Mouse (Mus musculus) limb, embryonic 13.5 days (tissue): ENCODE measurements around the gene 1600012H06Rik. TPM values are rescaled to one million over a fixed set of nuclear protein-coding genes. Genes with fewer than 3 reads are reported as not detected.
"Not testable (repeated sequence)": the region's sequence is repeated elsewhere in the genome, so short reads cannot be mapped to it uniquely, and the experiment has no call there.

Experiments
- ATAC-seq: fragments of 200-750 bp; cut with Nextera tagmentation; 2 replicates; pipeline ENCODE4 v1.8.0; 2017; ENCODE audit warnings: low read depth, moderate number of reproducible peaks, moderate TSS enrichment; ENCODE audit not compliant: low FRiP score
- H3K27ac ChIP-seq: fragments of 300-500 bp; sonication (generic); 2 replicates; pipeline ENCODE4 v1.5.1; 2015; ENCODE audit warnings: inconsistent platforms, mild to moderate bottlenecking, moderate library complexity
- H3K27me3 ChIP-seq: fragments of 300-500 bp; sonication (generic); 2 replicates; pipeline ENCODE4 v1.6.1; 2015; ENCODE audit warnings: mild to moderate bottlenecking, inconsistent platforms
- H3K36me3 ChIP-seq: fragments of 300-500 bp; sonication (generic); 2 replicates; pipeline ENCODE4 v1.6.1; 2015; ENCODE audit warnings: inconsistent platforms, mild to moderate bottlenecking, moderate library complexity
- H3K4me1 ChIP-seq: fragments of 300-500 bp; sonication (generic); 2 replicates; pipeline ENCODE4 v1.6.1; 2015; ENCODE audit warnings: inconsistent platforms
- H3K4me2 ChIP-seq: fragments of 300-500 bp; sonication (generic); replicated peaks from 2 replicates; pipeline ENCODE4 v1.6.1; 2015; ENCODE audit warnings: inconsistent platforms, mild to moderate bottlenecking, moderate library complexity
- H3K4me3 ChIP-seq: fragments of 300-500 bp; sonication (generic); 2 replicates; pipeline ENCODE4 v1.5.1; 2015; ENCODE audit warnings: moderate library complexity, mild to moderate bottlenecking, inconsistent platforms
- H3K9ac ChIP-seq: fragments of 300-500 bp; sonication (generic); 2 replicates; pipeline ENCODE4 v1.6.1; 2015; ENCODE audit warnings: mild to moderate bottlenecking, inconsistent platforms
- H3K9me3 ChIP-seq: fragments of 300-500 bp; sonication (generic); 2 replicates; pipeline ENCODE4 v1.6.1; 2016; ENCODE audit warnings: inconsistent platforms
- WGBS: fragments of 180-500 bp; shearing (Covaris S2); methylation state at CpG from one replicate; pipeline ENCODE4 v1.1.7; 2015; 5-methylcytosine and 5-hydroxymethylcytosine counted together
- polyA plus RNA-seq: library from polyadenylated mRNA; unstranded; fragments of >200 nt; fragmentation: Nextera tagmentation; extraction: Ambion mirVana; gene quantifications from 2 replicates; pipeline ENCODE4 v1.2.1, GENCODE M21; 2015

1600012H06Rik gene
- polyA plus RNA-seq, 1 experiment from 2014 or later = 32.7 TPM

DNA sequence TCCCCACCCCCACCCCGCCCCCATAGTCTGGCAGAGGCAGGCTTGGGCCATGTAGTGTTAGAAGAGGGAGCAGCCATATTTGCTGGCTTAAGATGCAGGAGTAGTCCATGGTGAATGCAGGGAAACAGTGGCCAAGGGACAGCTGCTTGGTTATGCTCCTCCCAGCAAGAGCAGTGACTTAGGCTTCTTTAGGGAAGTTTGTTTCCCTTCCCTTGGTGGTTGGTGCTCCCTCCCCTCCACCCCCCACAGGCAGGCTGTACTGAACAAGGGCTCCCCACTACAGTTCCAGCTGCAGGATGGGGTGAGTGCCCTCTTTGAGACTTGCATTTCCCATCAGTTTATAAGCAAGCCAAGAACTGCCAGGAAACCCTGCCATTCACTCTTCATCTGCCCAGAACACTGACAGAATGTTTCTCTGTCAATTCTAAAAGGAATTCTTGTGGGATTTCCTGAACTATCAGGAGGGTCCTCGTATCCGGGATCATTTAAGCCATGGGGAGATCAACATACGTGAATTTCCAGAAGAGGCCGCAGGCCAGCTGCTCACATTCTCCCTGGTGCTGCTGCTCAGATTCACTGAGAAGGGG lies 47.2 kb downstream of the 1600012H06Rik start:
- not testable (repeated sequence) for ATAC-seq, H3K4me3 ChIP-seq
- WGBS = 94% methylated on average over 4 of the region's 5 CpGs

DNA sequence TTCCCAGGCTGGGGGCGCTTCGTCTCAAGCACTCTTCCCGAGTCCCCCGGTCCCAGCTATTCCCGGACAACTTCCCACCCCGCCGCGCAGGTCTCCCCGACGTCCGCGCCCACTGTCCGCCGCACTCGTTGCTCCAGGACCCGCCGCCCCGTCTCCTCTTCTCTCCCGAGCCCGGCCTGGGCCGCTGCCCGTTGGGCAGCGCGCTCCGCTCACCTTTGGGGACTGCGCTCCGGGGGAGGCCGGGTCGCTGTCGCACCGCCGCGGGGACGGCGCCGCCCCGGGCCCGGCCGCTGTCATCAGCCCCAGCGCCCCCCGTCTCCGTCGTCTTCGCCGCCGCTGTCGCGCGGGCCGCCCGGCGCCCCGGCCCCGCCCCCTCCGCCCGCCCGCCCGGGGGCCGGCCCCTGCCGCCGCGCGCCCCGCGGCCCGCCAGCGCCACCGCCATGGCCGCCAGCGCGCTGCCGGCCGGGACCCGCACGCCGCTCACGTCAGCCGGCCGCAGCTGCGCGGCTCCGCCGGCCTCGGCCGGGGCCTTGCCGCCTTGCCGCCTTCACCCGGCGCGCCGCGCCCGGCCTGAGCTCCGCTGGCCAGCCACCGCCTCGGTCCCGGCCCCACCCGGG lies 49.6 kb downstream of the 1600012H06Rik start:
- not testable (repeated sequence) for H3K4me1 ChIP-seq, H3K9ac ChIP-seq, H3K4me3 ChIP-seq, H3K36me3 ChIP-seq, H3K4me2 ChIP-seq, H3K9me3 ChIP-seq, H3K27ac ChIP-seq, H3K27me3 ChIP-seq
- ATAC-seq = peak; percentile 80
- WGBS = no CpG with 5 or more reads among the region's 98 CpGs

More for the DNA sequence above, 47.2 kb downstream of the 1600012H06Rik start:
- H3K4me2 ChIP-seq, H3K9ac ChIP-seq, H3K9me3 ChIP-seq, H3K27me3 ChIP-seq, H3K4me1 ChIP-seq, H3K27ac ChIP-seq, H3K36me3 ChIP-seq: not testable (repeated sequence)

DNA sequence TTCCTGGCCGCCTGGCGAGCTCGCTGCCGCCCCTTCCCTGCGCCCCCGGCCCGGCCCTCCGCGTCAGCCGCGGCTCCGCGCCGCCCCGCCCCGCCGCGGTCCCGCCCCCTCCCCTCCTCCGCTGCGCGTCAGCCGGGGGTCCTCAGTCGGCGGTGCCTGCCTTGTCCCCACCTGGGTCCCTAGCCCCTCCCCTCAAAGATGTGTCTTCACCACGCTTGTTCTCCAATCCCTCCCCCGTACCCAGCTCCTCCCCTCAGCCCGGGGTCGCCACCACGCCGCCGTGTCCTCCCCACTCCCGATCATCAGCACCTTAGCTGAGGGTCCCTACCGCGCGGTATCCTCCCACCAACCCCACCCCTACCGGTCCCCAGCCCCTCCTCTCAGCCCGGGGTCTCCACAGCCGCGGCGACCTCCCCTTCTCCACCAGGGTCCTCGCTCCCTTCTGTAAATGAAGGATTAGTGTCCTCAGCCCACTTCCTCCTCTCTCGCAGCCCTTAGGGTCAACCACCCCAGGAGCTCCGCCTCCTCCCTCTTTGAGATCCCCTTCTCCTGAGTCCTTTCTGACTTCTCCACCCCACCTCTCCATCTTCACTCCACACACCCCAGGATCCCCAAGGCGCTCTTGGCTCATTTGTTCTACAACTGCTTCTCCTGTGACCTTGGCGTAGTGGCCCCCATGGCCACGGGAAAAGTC lies 50.3 kb downstream of the 1600012H06Rik start:
- not testable (repeated sequence) for H3K36me3 ChIP-seq, H3K27ac ChIP-seq, H3K9ac ChIP-seq, H3K4me2 ChIP-seq, H3K9me3 ChIP-seq, H3K4me3 ChIP-seq, H3K4me1 ChIP-seq, H3K27me3 ChIP-seq
- ATAC-seq = peak; percentile 94
- no CpG with 5 or more reads among the region's 47 CpGs for WGBS

DNA sequence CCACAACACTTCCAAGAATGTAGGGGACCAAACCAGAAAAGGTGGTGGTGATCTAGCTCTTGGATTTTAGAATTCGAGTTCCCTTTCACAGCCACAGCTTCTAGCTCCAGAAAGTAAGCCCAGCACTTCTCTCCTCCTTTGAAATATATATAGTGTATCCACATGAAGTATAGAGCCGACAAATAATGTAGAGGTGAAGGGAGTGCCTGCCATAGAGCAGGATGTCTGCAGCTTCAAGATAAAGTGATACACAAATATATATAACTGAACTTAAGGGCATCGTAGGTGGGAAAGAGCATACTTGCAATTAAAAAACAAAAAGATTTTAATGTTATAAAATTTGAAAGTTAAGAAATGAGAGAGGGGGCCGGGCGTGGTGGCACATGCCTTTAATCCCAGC lies 51.2 kb downstream of the 1600012H06Rik start:
- not testable (repeated sequence) for H3K4me3 ChIP-seq, H3K9ac ChIP-seq, H3K27ac ChIP-seq, H3K36me3 ChIP-seq, H3K27me3 ChIP-seq, H3K4me2 ChIP-seq, H3K4me1 ChIP-seq, H3K9me3 ChIP-seq, ATAC-seq
- WGBS = no CpG with 5 or more reads among the region's 5 CpGs

DNA sequence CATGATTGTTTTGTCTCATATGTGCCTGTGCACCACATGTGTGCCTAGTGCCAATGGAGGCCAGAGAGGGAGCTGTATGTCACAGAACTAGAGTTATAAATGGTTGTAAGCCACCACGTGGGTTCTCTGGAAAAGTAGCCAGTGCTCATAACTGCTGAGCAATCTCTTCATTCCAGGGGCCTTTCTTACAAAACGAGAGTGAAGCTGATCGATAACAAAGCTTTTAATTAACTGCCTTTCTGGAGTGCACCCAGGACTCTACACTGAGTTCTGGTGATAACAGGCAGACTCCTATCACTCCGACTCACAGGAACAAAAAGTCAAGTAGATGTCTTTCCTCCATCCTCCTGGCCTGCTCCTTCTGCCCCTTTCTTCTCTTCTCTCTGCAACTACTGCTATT lies 57.1 kb downstream of the 1600012H06Rik start:
- ATAC-seq, H3K27me3 ChIP-seq, H3K36me3 ChIP-seq, H3K27ac ChIP-seq, H3K4me1 ChIP-seq, H3K9ac ChIP-seq, H3K4me2 ChIP-seq, H3K4me3 ChIP-seq, H3K9me3 ChIP-seq: not testable (repeated sequence)
- no CpG with 5 or more reads among the region's 4 CpGs for WGBS

DNA sequence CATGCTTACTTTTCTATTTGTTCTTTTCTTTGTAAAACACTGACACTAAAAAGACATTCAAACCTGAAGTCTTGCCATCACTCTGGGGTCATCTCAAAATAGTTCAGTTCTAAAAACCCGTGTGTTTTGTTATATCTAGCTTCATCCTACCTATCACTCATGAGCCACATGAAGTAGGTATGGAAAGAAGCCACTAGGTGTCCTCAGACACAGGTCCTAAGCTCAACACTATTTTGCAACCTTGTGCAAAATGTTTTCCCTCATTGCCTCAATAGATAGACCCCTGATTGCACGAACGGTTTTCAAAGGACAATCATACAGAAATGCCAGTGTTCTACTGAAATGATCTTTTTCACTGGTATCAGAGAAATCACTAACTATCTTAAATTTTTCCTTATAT lies 66.1 kb downstream of the 1600012H06Rik start:
- not testable (repeated sequence) for H3K9me3 ChIP-seq, H3K27ac ChIP-seq, H3K4me1 ChIP-seq, H3K4me3 ChIP-seq, H3K9ac ChIP-seq, H3K4me2 ChIP-seq, H3K27me3 ChIP-seq, H3K36me3 ChIP-seq, ATAC-seq
- WGBS = no CpG with 5 or more reads among the region's 3 CpGs

Other genes starting within 250 kb of the 1600012H06Rik start
- 27.5 and 29.8 TPM in 2 replicates for gene Thbs2, start 248.9 kb upstream of the 1600012H06Rik start, polyA plus RNA-seq
- 3.9 and 5.6 TPM in 2 replicates for gene Wdr27, start within 50 bp of the 1600012H06Rik start, polyA plus RNA-seq
- gene Phf10, start 18.1 kb downstream of the 1600012H06Rik start, polyA plus RNA-seq = 32.1 and 34.6 TPM in 2 replicates
- gene 9030025P20Rik, start 35.3 kb downstream of the 1600012H06Rik start, polyA plus RNA-seq = 10.9 and 11.0 TPM in 2 replicates
- 0.86 TPM in 1 of 2 replicates, not detected in the other for gene Gm3417, start 35.6 kb downstream of the 1600012H06Rik start, polyA plus RNA-seq
- 7.8 and 8.7 TPM in 2 replicates for gene Gm3435, start 67.0 kb downstream of the 1600012H06Rik start, polyA plus RNA-seq
- gene Ermard, start 98.0 kb downstream of the 1600012H06Rik start, polyA plus RNA-seq = 91.4 and 95.4 TPM in 2 replicates
- 0.32 and 0.39 TPM in 2 replicates for gene Tcte3, start 98.3 kb downstream of the 1600012H06Rik start, polyA plus RNA-seq
- gene Gm3448, start 98.4 kb downstream of the 1600012H06Rik start, polyA plus RNA-seq = 3.3 and 3.8 TPM in 2 replicates